Mouse (Mus musculus) stomach, postnatal 0 days (tissue): ENCODE data around the gene Chchd2. TPM values are rescaled to one million over a fixed set of nuclear protein-coding genes. Genes with fewer than 3 reads are reported as not detected.
"Not testable (repeated sequence)": the region's sequence is repeated elsewhere in the genome, so short reads cannot be mapped to it uniquely, and the experiment has no call there.

Source experiments
- ATAC-seq: fragments of 200-750 bp; cut with Nextera tagmentation; 2 replicates; pipeline ENCODE4 v1.8.0; 2017; ENCODE audit not compliant: low FRiP score, low TSS enrichment
- DNase-seq: peaks from one replicate; pipeline ENCODE4 v3.0.0-alpha.2; 2016; ENCODE audit warnings: low spot score
- H3K27ac ChIP-seq: fragments of 300-500 bp; sonication (generic); replicated peaks from 2 replicates; pipeline ENCODE4 v1.5.1; 2014; ENCODE audit warnings: mild to moderate bottlenecking, control low read depth
- H3K27me3 ChIP-seq: fragments of 300-500 bp; sonication (generic); 2 replicates; pipeline ENCODE4 v1.6.1; 2014; ENCODE audit warnings: low read length; ENCODE audit not compliant: control insufficient read depth, insufficient read depth
- H3K36me3 ChIP-seq: fragments of 300-500 bp; sonication (generic); 2 replicates; pipeline ENCODE4 v1.6.1; 2014; ENCODE audit warnings: low read length, mixed read lengths; ENCODE audit not compliant: control insufficient read depth, insufficient read depth
- H3K4me1 ChIP-seq: fragments of 300-500 bp; sonication (generic); replicated peaks from 2 replicates; pipeline ENCODE4 v1.6.1; 2014; ENCODE audit warnings: antibody characterized with exemption; ENCODE audit not compliant: control insufficient read depth, insufficient read depth
- H3K4me2 ChIP-seq: fragments of 300-500 bp; sonication (generic); replicated peaks from 2 replicates; pipeline ENCODE4 v1.6.1; 2014; ENCODE audit warnings: low read depth, mild to moderate bottlenecking, control low read depth, moderate library complexity
- H3K4me3 ChIP-seq: fragments of 300-500 bp; sonication (generic); 2 replicates; pipeline ENCODE4 v1.5.1; 2014; ENCODE audit warnings: low read depth, low read length, control low read depth
- H3K9ac ChIP-seq: fragments of 300-500 bp; sonication (generic); 2 replicates; pipeline ENCODE4 v1.6.1; 2014; ENCODE audit warnings: mild to moderate bottlenecking, low read length, control low read depth, mixed read lengths
- H3K9me3 ChIP-seq: fragments of 300-500 bp; sonication (generic); 2 replicates; pipeline ENCODE4 v1.6.1; 2016; ENCODE audit warnings: low read length; ENCODE audit not compliant: control insufficient read depth
- CTCF ChIP-seq: IDR thresholded peaks from 2 replicates; pipeline ENCODE4 v1.5.1; 2016; ENCODE audit warnings: antibody characterized with exemption, low read depth, mild to moderate bottlenecking, moderate library complexity
- EP300 ChIP-seq: optimal IDR thresholded peaks from 2 replicates; pipeline ENCODE3; 2016; ENCODE audit warnings: antibody characterized with exemption
- WGBS: fragments of 180-500 bp; shearing (Covaris S2); extraction: QIAGEN DNeasy Blood & Tissue Kit; methylation state at CpG from one replicate; pipeline ENCODE4 v1.1.7; 2014; 5-methylcytosine and 5-hydroxymethylcytosine counted together
- polyA plus RNA-seq: library from polyadenylated mRNA; unstranded; fragments of >200 nt; fragmentation: Nextera tagmentation; extraction: Ambion mirVana; gene quantifications from 2 replicates; pipeline ENCODE4 v1.2.1, GENCODE M21; 2015

Chchd2 gene
- polyA plus RNA-seq, 1 experiment from 2014 or later: 964 TPM

GRCm38 (mm10) chr5:129921972-129922371 is 34.7 kb upstream of the Chchd2 start:
- no peaks in the 10 kb centered on the region for H3K36me3 ChIP-seq
- H3K4me2 ChIP-seq: no peak overlapping the region
- no peak overlapping the region for H3K9ac ChIP-seq
- no peak overlapping the region for H3K27ac ChIP-seq
- no peak for TF ChIP-seq CTCF
- no peak for TF ChIP-seq EP300
- no peaks in the 10 kb centered on the region for H3K27me3 ChIP-seq
- WGBS: 92% methylated on average over 4 of the region's 4 CpGs
- no peak for DNase-seq
- ATAC-seq: no peak
- H3K9me3 ChIP-seq: no peaks in the 10 kb centered on the region
- H3K4me1 ChIP-seq: no peaks in the 10 kb centered on the region
- no peak overlapping the region for H3K4me3 ChIP-seq

- no peaks in the 10 kb centered on the region for H3K4me1 ChIP-seq
- ATAC-seq: no peak
Observed at GRCm38 (mm10) chr5:129919320-129919719, 32.0 kb upstream of the Chchd2 start.

GRCm38 (mm10) chr5:129918752-129919151 is 31.5 kb upstream of the Chchd2 start:
- ATAC-seq: no peak
- no peaks in the 10 kb centered on the region for H3K4me1 ChIP-seq
- no peak for TF ChIP-seq EP300
- TF ChIP-seq CTCF: no peak
- no peaks in the 10 kb centered on the region for H3K36me3 ChIP-seq
- no peak overlapping the region for H3K4me3 ChIP-seq
- no peak for DNase-seq
- H3K27ac ChIP-seq: no peak overlapping the region
- no peaks in the 10 kb centered on the region for H3K9me3 ChIP-seq
- H3K9ac ChIP-seq: no peak overlapping the region
- no peaks in the 10 kb centered on the region for H3K27me3 ChIP-seq
- 69% methylated on average over 9 of the region's 9 CpGs for WGBS
- H3K4me2 ChIP-seq: no peak overlapping the region

More at GRCm38 (mm10) chr5:129919320-129919719, 32.0 kb upstream of the Chchd2 start:
- no peak overlapping the region for H3K4me3 ChIP-seq
- H3K27ac ChIP-seq: no peak overlapping the region
- WGBS: 53% methylated on average over 8 of the region's 8 CpGs
- TF ChIP-seq EP300 (no peak), CTCF (no peak)
- no peak for DNase-seq
- no peak overlapping the region for H3K9ac ChIP-seq
- no peak overlapping the region for H3K4me2 ChIP-seq
- H3K9me3 ChIP-seq: no peaks in the 10 kb centered on the region
- no peaks in the 10 kb centered on the region for H3K27me3 ChIP-seq
- H3K36me3 ChIP-seq: no peaks in the 10 kb centered on the region

GRCm38 (mm10) chr5:129918065-129918651 is 30.9 kb upstream of the Chchd2 start:
- 88% methylated on average over 23 of the region's 24 CpGs for WGBS
- H3K36me3 ChIP-seq: no peaks in the 10 kb centered on the region

GRCm38 (mm10) chr5:129915491-129915890 is 28.2 kb upstream of the Chchd2 start:
- ATAC-seq, H3K4me1 ChIP-seq, H3K27ac ChIP-seq, H3K9ac ChIP-seq, H3K27me3 ChIP-seq, H3K9me3 ChIP-seq, H3K4me2 ChIP-seq, DNase-seq, H3K4me3 ChIP-seq, H3K36me3 ChIP-seq: not testable (repeated sequence)
- 78% methylated on average over 11 of the region's 11 CpGs for WGBS

More at GRCm38 (mm10) chr5:129918065-129918651, 30.9 kb upstream of the Chchd2 start:
- DNase-seq: no peak
- Histone ChIP-seq H3K9me3 (no peaks in the 10 kb centered on the region), H3K27ac (no peak overlapping the region), H3K4me3 (no peak overlapping the region), H3K27me3 (no peaks in the 10 kb centered on the region), H3K4me2 (no peak overlapping the region), H3K4me1 (no peaks in the 10 kb centered on the region), H3K9ac (no peak overlapping the region)
- no peak for TF ChIP-seq EP300
- ATAC-seq: no peak

- 0 out of 2 replicates have a peak, but pooled peaks cover under 1% of the 10 kb centered on the region for H3K4me1 ChIP-seq
- TF ChIP-seq CTCF: peak; percentile 74
- no peak for TF ChIP-seq EP300
- no peak overlapping the region for H3K9ac ChIP-seq
- H3K27me3 ChIP-seq: no peaks in the 10 kb centered on the region
- no peak overlapping the region for H3K27ac ChIP-seq
- no peak overlapping the region for H3K4me3 ChIP-seq
- H3K36me3 ChIP-seq: no peaks in the 10 kb centered on the region
- 0 out of 2 replicates have a peak, but pooled peaks have one; percentile 28 for ATAC-seq
- WGBS: 18% methylated on average over 2 of the region's 2 CpGs
- no peaks in the 10 kb centered on the region for H3K9me3 ChIP-seq
- H3K4me2 ChIP-seq: no peak overlapping the region
- peak; percentile 37 for DNase-seq
Observed at GRCm38 (mm10) chr5:129914024-129914423, 26.8 kb upstream of the Chchd2 start.
